Mouse (Mus musculus) brain, embryonic 14.5 days (tissue): ENCODE measurements around the gene Rgs5.

ENCODE experiments used
- CTCF ChIP-seq: fragments of 200-500 bp; IDR thresholded peaks from 2 replicates; pipeline ENCODE4 v1.5.1; 2012; ENCODE audit warnings: inconsistent platforms, mild to moderate bottlenecking, moderate library complexity, borderline replicate concordance; ENCODE audit not compliant: insufficient read depth, insufficient read length; ENCODE audit errors: extremely low read depth
- POLR2A ChIP-seq: fragments of 200-500 bp; IDR thresholded peaks from 2 replicates; pipeline ENCODE4 v1.6.1; 2012; ENCODE audit warnings: mild to moderate bottlenecking, inconsistent platforms, borderline replicate concordance; ENCODE audit not compliant: poor library complexity, insufficient read depth, insufficient read length, severe bottlenecking; ENCODE audit errors: extremely low read depth

DNA sequence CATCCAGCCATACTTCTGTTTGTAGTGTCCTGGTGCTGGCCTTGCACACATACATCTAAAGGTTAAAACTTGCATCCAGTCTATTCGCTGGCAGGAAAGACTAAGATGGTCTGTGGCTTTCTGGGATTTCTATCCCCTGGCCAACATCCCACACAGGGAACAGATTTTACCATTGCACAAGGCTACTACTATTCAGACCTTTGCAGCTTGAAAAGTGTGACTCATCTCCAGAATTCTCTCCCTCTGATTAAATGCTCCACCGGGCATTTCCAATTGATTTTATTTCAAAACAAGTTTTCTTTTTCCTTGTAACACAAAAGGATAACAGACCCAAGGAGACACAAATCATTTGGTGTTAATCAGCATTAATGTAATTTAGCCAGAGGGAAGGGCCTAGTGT is 16.5 kb downstream of the Rgs5 start:
- TF ChIP-seq CTCF (no peak), POLR2A (no peak)
